Mouse (Mus musculus) forebrain, postnatal 0 days (tissue): ENCODE measurements around the gene Twsg1. TPM values are rescaled to one million over a fixed set of nuclear protein-coding genes. Genes with fewer than 3 reads are reported as not detected.

Experiments
- ATAC-seq: fragments of 200-750 bp; cut with Nextera tagmentation; 2 replicates; pipeline ENCODE4 v1.8.0; 2017; ENCODE audit warnings: mild to moderate bottlenecking, moderate library complexity
- DNase-seq: peaks from one replicate; pipeline ENCODE4 v3.0.0-alpha.2; 2015
- H3K27ac ChIP-seq: fragments of 300-500 bp; sonication (generic); 2 replicates; pipeline ENCODE4 v1.5.1; 2014; ENCODE audit warnings: low read depth, mild to moderate bottlenecking, antibody characterized with exemption, low read length, moderate library complexity, mixed read lengths
- H3K27me3 ChIP-seq: fragments of 300-500 bp; sonication (generic); 2 replicates; pipeline ENCODE4 v1.6.1; 2014; ENCODE audit warnings: mild to moderate bottlenecking, low read length, mixed read lengths; ENCODE audit not compliant: insufficient read depth
- H3K36me3 ChIP-seq: fragments of 300-500 bp; sonication (generic); 2 replicates; pipeline ENCODE4 v1.6.1; 2014; ENCODE audit warnings: mild to moderate bottlenecking, moderate library complexity; ENCODE audit not compliant: insufficient read depth
- H3K4me1 ChIP-seq: fragments of 300-500 bp; sonication (generic); 2 replicates; pipeline ENCODE4 v1.6.1; 2014; ENCODE audit warnings: antibody characterized with exemption; ENCODE audit not compliant: insufficient read depth
- H3K4me2 ChIP-seq: fragments of 300-500 bp; sonication (generic); 2 replicates; pipeline ENCODE4 v1.6.1; 2014; ENCODE audit warnings: low read depth, mild to moderate bottlenecking, moderate library complexity
- H3K4me3 ChIP-seq: fragments of 300-500 bp; sonication (generic); 2 replicates; pipeline ENCODE4 v1.5.1; 2014; ENCODE audit warnings: low read depth, low read length, mixed read lengths
- H3K9ac ChIP-seq: fragments of 300-500 bp; sonication (generic); 2 replicates; pipeline ENCODE4 v1.6.1; 2014; ENCODE audit warnings: mild to moderate bottlenecking
- H3K9me3 ChIP-seq: fragments of 300-500 bp; sonication (generic); 2 replicates; pipeline ENCODE4 v1.6.1; 2016; ENCODE audit warnings: low read length
- CTCF ChIP-seq: sonication (generic); IDR thresholded peaks from 2 replicates; pipeline ENCODE4 v1.5.1; 2016; ENCODE audit warnings: antibody characterized with exemption, control low read depth, low read depth
- WGBS: fragments of 180-500 bp; shearing (Covaris S2); extraction: QIAGEN DNeasy Blood & Tissue Kit; methylation state at CpG from one replicate; pipeline ENCODE4 v1.1.7; 2014; 5-methylcytosine and 5-hydroxymethylcytosine counted together
- polyA plus RNA-seq: library from polyadenylated mRNA; unstranded; fragments of >200 nt; fragmentation: Nextera tagmentation; extraction: Ambion mirVana; gene quantifications from 2 replicates; pipeline ENCODE4 v1.2.1, GENCODE M21; 2015
- total RNA-seq: library from RNA; depleted of rRNA; stranded (reverse); fragments of >200 nt; gene quantifications from 2 replicates; pipeline ENCODE4 v1.2.3, GENCODE M21; 2014

Twsg1 gene
- total and polyA plus RNA-seq, 2 experiments from 2014 or later: 46.1 to 50.2 TPM

DNA sequence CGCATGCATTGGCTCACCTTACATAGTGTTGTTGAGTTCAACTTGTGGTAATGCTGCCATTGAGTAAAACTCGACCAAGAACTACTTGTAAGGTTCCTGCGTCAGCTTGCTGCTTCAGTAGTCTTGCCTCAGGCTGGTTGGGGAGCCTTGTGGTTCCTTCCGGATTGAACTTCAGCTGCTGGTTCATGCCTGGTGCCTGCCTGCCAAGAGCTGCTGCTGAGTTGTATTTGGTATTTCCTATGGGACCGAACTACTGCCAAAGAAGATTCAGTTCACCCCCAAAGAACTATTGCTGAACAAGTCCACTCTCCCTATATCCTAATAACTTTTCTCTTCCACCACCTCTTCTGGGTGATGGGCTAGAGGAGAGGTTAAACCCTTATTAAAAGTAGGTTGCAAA lies 61.5 kb downstream of the Twsg1 start:
- Histone ChIP-seq H3K9ac (no peak overlapping the region), H3K27ac (no peak overlapping the region), H3K4me2 (no peak overlapping the region), H3K27me3 (no peaks in the 10 kb centered on the region), H3K9me3 (no peaks in the 10 kb centered on the region), H3K36me3 (no peaks in the 10 kb centered on the region), H3K4me1 (0 out of 2 replicates have a peak, but pooled peaks cover 5% of the 10 kb centered on the region), H3K4me3 (no peak overlapping the region)
- 79% methylated on average over 5 of the region's 5 CpGs for WGBS
- ATAC-seq (no peak), DNase-seq (no peak)
- no peak for TF ChIP-seq CTCF

DNA sequence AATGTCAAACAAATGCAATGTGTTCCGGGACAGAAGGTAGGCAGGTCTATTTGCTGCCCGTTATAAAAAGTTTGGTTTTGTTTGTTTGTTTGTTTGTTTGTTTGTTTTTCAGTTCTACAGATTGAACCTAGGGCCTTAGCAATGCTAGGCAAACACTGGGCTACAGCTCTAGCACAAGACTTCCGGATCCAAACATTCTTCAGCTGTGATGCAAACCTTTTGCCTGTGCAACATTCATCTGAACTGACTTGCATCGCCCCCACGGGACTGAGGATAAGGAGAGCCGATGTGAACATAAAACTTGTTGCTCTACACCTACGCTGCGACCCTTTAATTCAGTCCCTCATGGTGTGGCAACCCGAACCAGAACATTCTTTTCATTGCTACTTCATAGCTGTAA lies 64.5 kb downstream of the Twsg1 start:
- 75% methylated on average over 9 of the region's 9 CpGs for WGBS
- ATAC-seq (no peak), DNase-seq (no peak)
- no peaks in the 10 kb centered on the region for H3K9me3 ChIP-seq
- no peak for TF ChIP-seq CTCF
- peak overlapping the region; percentile 94; the same call in 1 of the 2 replicates for H3K27ac ChIP-seq
- no peak overlapping the region for H3K9ac ChIP-seq
- H3K4me1 ChIP-seq: peaks cover 19% of the 10 kb centered on the region; the same call in 1 of the 2 replicates
- H3K27me3 ChIP-seq: no peaks in the 10 kb centered on the region
- H3K4me2 ChIP-seq: peak overlapping the region; percentile 72
- H3K4me3 ChIP-seq: peak overlapping the region; percentile 66; the same call in 1 of the 2 replicates
- H3K36me3 ChIP-seq: no peaks in the 10 kb centered on the region

GRCm38 (mm10) chr17:65885697-65886529 lies 65.1 kb downstream of the Twsg1 start, which contains the start of gene Ralbp1:
TSS of gene Ralbp1 (minus strand) at chr17:65885798.
- 4% methylated on average over 14 of the region's 14 CpGs for WGBS
- H3K9ac ChIP-seq: peak within 1 kb of the TSS; percentile 88
- no peak for ATAC-seq
- H3K4me2 ChIP-seq: peak within 1 kb of the TSS; percentile 96
- H3K27me3 ChIP-seq: no peaks in the 10 kb centered on the region
- no peaks in the 10 kb centered on the region for H3K36me3 ChIP-seq
- H3K9me3 ChIP-seq: no peaks in the 10 kb centered on the region
- peaks cover 19% of the 10 kb centered on the region; the same call in 1 of the 2 replicates for H3K4me1 ChIP-seq
- peak; percentile 64 for DNase-seq
- peak within 1 kb of the TSS; percentile 66 for H3K4me3 ChIP-seq
- peak within 1 kb of the TSS; percentile 94 for H3K27ac ChIP-seq
- TF ChIP-seq CTCF: no peak

- Histone ChIP-seq H3K27me3 (no peaks in the 10 kb centered on the region), H3K4me3 (peak overlapping the region; percentile 66), H3K4me2 (peak overlapping the region; percentile 72), H3K9ac (peak overlapping the region; percentile 71), H3K27ac (peak overlapping the region; percentile 94), H3K4me1 (peaks cover 19% of the 10 kb centered on the region; the same call in 1 of the 2 replicates), H3K9me3 (no peaks in the 10 kb centered on the region), H3K36me3 (no peaks in the 10 kb centered on the region)
- no peak for DNase-seq
- no peak; the same call in 1 of the 2 replicates for ATAC-seq
- 0% methylated on average over 11 of the region's 11 CpGs for WGBS
- TF ChIP-seq CTCF: no peak
Measured at GRCm38 (mm10) chr17:65885398-65885696, 65.7 kb downstream of the Twsg1 start.

- Histone ChIP-seq H3K36me3 (no peaks in the 10 kb centered on the region), H3K27ac (peak overlapping the region; percentile 94), H3K4me3 (peak overlapping the region; percentile 66), H3K4me1 (peaks cover 19% of the 10 kb centered on the region; the same call in 1 of the 2 replicates), H3K4me2 (peak overlapping the region; percentile 96), H3K9ac (peak overlapping the region; percentile 88), H3K9me3 (no peaks in the 10 kb centered on the region), H3K27me3 (no peaks in the 10 kb centered on the region)
- no peak for TF ChIP-seq CTCF
- WGBS: 0% methylated on average over 67 of the region's 67 CpGs
- ATAC-seq (peak; percentile 98), DNase-seq (peak; percentile 100)
Measured at GRCm38 (mm10) chr17:65884691-65885397, 66.2 kb downstream of the Twsg1 start.

DNA sequence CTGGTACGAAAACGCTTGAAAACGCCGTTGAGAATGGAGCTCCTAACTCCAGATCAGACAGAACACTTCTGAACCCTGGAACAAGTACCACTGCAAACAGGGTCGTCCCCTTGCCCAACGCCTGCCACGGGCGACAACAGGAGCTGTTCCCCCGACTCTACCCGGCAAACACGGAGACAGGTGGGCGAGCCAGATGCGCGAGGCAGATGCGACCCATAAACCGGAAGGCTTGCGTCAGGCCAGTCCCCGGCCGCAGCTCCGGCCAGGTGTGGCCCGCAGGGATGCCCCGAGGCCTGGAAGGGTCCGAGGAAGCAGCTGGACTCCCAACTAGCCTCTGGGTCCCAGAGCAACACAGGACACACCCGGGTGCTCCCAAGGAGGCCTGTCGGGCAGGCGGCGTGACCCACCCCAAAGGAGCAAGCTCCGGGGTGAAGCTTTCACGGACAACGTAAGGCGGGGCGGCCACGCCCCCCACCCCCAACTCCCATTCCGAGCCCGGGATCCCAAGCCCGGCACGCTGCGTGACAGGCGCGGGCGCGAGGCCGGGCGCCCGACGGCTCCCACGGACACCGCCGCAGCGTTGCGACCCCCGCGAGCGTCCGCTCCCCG lies 66.9 kb downstream of the Twsg1 start:
- H3K27ac ChIP-seq: peak overlapping the region; percentile 94
- ATAC-seq: peak; percentile 23
- under 1% methylated on average over 52 of the region's 56 CpGs for WGBS

More for the DNA sequence above, 66.9 kb downstream of the Twsg1 start:
- Histone ChIP-seq H3K27me3 (no peaks in the 10 kb centered on the region), H3K9me3 (no peaks in the 10 kb centered on the region), H3K36me3 (no peaks in the 10 kb centered on the region), H3K4me3 (peak overlapping the region; percentile 66), H3K9ac (peak overlapping the region; percentile 88), H3K4me1 (peaks cover 19% of the 10 kb centered on the region; the same call in 1 of the 2 replicates), H3K4me2 (peak overlapping the region; percentile 96)
- peak; percentile 29 for DNase-seq
- TF ChIP-seq CTCF: no peak
